ENCODE assay signal across 21 mouse cellular contexts in the genomic region with DNA sequence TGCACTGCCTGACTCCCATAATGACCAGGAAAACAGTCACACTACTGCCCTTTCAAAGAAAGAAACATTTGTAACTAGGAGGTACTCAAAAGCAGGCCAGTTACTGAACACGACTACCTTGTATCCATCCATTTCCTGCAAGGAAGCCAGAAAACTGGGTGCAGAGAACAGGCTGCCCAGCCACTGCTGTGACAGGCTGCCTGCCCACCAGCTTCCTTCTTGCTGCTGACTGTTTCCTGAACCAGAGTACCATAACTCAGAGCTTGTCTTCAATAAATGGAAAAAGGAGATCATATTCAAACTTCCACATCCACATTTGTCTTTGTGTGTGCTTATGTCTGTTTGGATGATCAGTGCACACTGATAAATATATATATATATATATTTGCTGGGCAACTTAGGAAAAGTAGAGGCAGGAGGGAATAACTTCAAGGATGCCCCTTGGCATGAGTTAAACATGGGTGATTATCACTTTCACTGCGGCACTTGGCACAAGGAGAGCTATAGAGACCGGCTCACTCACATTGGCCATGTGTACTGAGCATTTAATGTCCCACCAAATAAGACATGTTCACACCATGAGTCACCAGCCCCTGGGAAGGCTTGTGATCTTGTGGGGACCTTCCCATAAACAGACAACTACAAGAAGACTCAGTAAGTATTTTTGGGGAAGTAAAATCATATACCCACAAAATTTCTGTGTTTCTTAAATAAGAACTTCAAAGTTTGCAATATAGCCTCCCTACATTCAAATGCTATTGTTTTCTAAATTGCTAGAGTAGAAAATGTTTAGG.
DNase-seq lines count a peak whose midpoint lies in the region; ATAC-seq and TF ChIP-seq lines count a peak whose summit lies in the region.
"Had no signal": no experiment of that assay in that cellular context is flagged by ENCODE, and none has a peak within 500 bp of the region (broad histone marks: within the 10 kb centered on the region; RNA-seq: fewer than 3 reads in every experiment).

No protein-coding gene starts in this region.

- no peak overlapping the region for H3K4me3 ChIP-seq in intestine, embryonic 14.5 days (ENCODE audit: low read depth, low read length)
- no peak overlapping the region for H3K4me3 ChIP-seq in intestine, postnatal 0 days (ENCODE audit: low read depth, low read length)
- H3K4me3 ChIP-seq in bone marrow macrophage, adult 2 months (ENCODE audit: insufficient read depth, low read length): no peak overlapping the region
- no peak overlapping the region for H3K4me3 ChIP-seq in macrophage (ENCODE audit: inconsistent target)
- H3K4me3 ChIP-seq in forebrain, embryonic 12.5 days (replicated peaks): no peak overlapping the region
- H3K4me3 ChIP-seq: embryonic facial prominence, embryonic 13.5 days; forebrain, embryonic 13.5 days; gastrocnemius, adult 2 months; hindbrain, embryonic 10.5 days had no signal

- ATAC-seq in intestine, embryonic 14.5 days (replicated peaks; ENCODE audit: low FRiP score, low TSS enrichment, low read depth): no peak
- ATAC-seq in intestine, postnatal 0 days: no peak
- ATAC-seq in forebrain, embryonic 12.5 days (ENCODE audit: low FRiP score): no peak
- no peak for ATAC-seq in megakaryocyte, adult 5-6 weeks (ENCODE audit: poor library complexity, severe bottlenecking)
- ATAC-seq: forebrain, embryonic 13.5 days had no signal

- no peak overlapping the region for H3K9ac ChIP-seq in intestine, embryonic 14.5 days (ENCODE audit: low read length)
- H3K9ac ChIP-seq in intestine, postnatal 0 days (ENCODE audit: low read depth, low read length): no peak overlapping the region
- no peak overlapping the region for H3K9ac ChIP-seq in forebrain, embryonic 12.5 days
- H3K9ac ChIP-seq: embryonic facial prominence, embryonic 13.5 days; forebrain, embryonic 13.5 days; hindbrain, embryonic 14.5 days had no signal

- no peaks in the 10 kb centered on the region for H3K4me1 ChIP-seq in intestine, embryonic 14.5 days (replicated peaks; ENCODE audit: control insufficient read depth, insufficient read depth, low read length)
- H3K4me1 ChIP-seq in intestine, postnatal 0 days (replicated peaks; ENCODE audit: control insufficient read depth, insufficient read depth, low read length): no peaks in the 10 kb centered on the region
- peaks cover 10% of the 10 kb centered on the region for H3K4me1 ChIP-seq in bone marrow macrophage, adult 2 months (ENCODE audit: control insufficient read depth, insufficient read depth, low read length)
- peaks cover 5% of the 10 kb centered on the region; the same call in 1 of the 2 replicates for H3K4me1 ChIP-seq in forebrain, embryonic 12.5 days
- H3K4me1 ChIP-seq: embryonic facial prominence, embryonic 13.5 days had no signal

- H3K36me3 ChIP-seq in intestine, embryonic 14.5 days (ENCODE audit: control insufficient read depth, insufficient read depth, low read length): no peaks in the 10 kb centered on the region
- peaks cover 5% of the 10 kb centered on the region; the same call in 1 of the 2 replicates for H3K36me3 ChIP-seq in intestine, postnatal 0 days (ENCODE audit: control insufficient read depth, insufficient read depth)
- H3K36me3 ChIP-seq in macrophage (ENCODE audit: inconsistent target): peaks cover 14% of the 10 kb centered on the region; the same call in 1 of the 2 replicates
- no peaks in the 10 kb centered on the region for H3K36me3 ChIP-seq in forebrain, embryonic 12.5 days (replicated peaks)
- H3K36me3 ChIP-seq: embryonic facial prominence, embryonic 13.5 days; G1E; hindbrain, embryonic 10.5 days had no signal

- H3K27me3 ChIP-seq in intestine, embryonic 14.5 days (replicated peaks; ENCODE audit: control insufficient read depth, insufficient read depth, low read length): no peaks in the 10 kb centered on the region
- no peaks in the 10 kb centered on the region for H3K27me3 ChIP-seq in intestine, postnatal 0 days (replicated peaks; ENCODE audit: control insufficient read depth, insufficient read depth, low read length)
- no peaks in the 10 kb centered on the region for H3K27me3 ChIP-seq in forebrain, embryonic 12.5 days
- H3K27me3 ChIP-seq: embryonic facial prominence, embryonic 13.5 days; forebrain, embryonic 13.5 days had no signal

- H3K9me3 ChIP-seq in intestine, embryonic 14.5 days (ENCODE audit: control insufficient read depth, low read length): no peaks in the 10 kb centered on the region
- H3K9me3 ChIP-seq in intestine, postnatal 0 days (ENCODE audit: control insufficient read depth): no peaks in the 10 kb centered on the region
- H3K9me3 ChIP-seq in forebrain, embryonic 12.5 days: no peaks in the 10 kb centered on the region
- H3K9me3 ChIP-seq: embryonic facial prominence, embryonic 13.5 days; forebrain, embryonic 13.5 days; hindbrain, embryonic 10.5 days had no signal

- H3K4me2 ChIP-seq in intestine, embryonic 14.5 days (ENCODE audit: low read length): no peak overlapping the region
- no peak overlapping the region for H3K4me2 ChIP-seq in intestine, postnatal 0 days (replicated peaks; ENCODE audit: low read depth)
- no peak overlapping the region for H3K4me2 ChIP-seq in forebrain, embryonic 12.5 days
- H3K4me2 ChIP-seq: embryonic facial prominence, embryonic 13.5 days; forebrain, embryonic 13.5 days; hindbrain, embryonic 14.5 days had no signal

- no peak for TF ChIP-seq POLR2A in bone marrow macrophage, adult 2 months (IDR thresholded peaks at IDR 0.05; ENCODE audit: borderline replicate concordance, low read depth, low read length)

- H3K27ac ChIP-seq in intestine, embryonic 14.5 days (ENCODE audit: low read depth): no peak overlapping the region
- H3K27ac ChIP-seq in intestine, postnatal 0 days (ENCODE audit: low read depth, low read length): no peak overlapping the region
- H3K27ac ChIP-seq in bone marrow macrophage, adult 2 months (ENCODE audit: insufficient read depth, low read depth, low read length): peak overlapping the region; percentile 89
- H3K27ac ChIP-seq in macrophage: peak overlapping the region; percentile 57
- no peak overlapping the region for H3K27ac ChIP-seq in forebrain, embryonic 12.5 days
- H3K27ac ChIP-seq: embryonic facial prominence, embryonic 13.5 days; forebrain, embryonic 13.5 days; gastrocnemius, adult 2 months; hindbrain, embryonic 10.5 days; hindbrain, embryonic 14.5 days had no signal

- DNase-seq in intestine, embryonic 14.5 days (ENCODE audit: low spot score): peak; percentile 15
- peak; percentile 62 for DNase-seq in 416B (ENCODE audit: low read depth)
- DNase-seq: adrenal gland, adult 8-10 months; adrenal gland, postnatal 36 days; cerebellum, adult 11 months; cerebellum, adult 8-10 months; cerebellum, postnatal 14 days; gastrocnemius, adult 2 months; gastrocnemius, postnatal 25 days; heart, adult 11 months; heart, postnatal 10 days had no signal

- H3K79me2 ChIP-seq in macrophage (ENCODE audit: inconsistent target): no peaks in the 10 kb centered on the region

- TF ChIP-seq CTCF in intestine, postnatal 0 days (IDR thresholded peaks at IDR 0.05; ENCODE audit: low read depth): no peak
- TF ChIP-seq CTCF in bone marrow macrophage, adult 2 months (IDR thresholded peaks at IDR 0.05; ENCODE audit: low read depth, low read length): no peak

- 77% methylated on average over 3 of the region's 3 CpGs for WGBS in intestine, embryonic 14.5 days
- WGBS in intestine, postnatal 0 days: 79% methylated on average over 3 of the region's 3 CpGs
- WGBS in macrophage (ENCODE audit: missing documents): 54% methylated on average over 3 of the region's 3 CpGs
- 96% methylated on average over 3 of the region's 3 CpGs for WGBS in forebrain, embryonic 12.5 days

Comparison
In these comparisons a context has a peak if more than half of its experiments do, and no peak if none do; other contexts are left out.
1. H3K27ac ChIP-seq: peak in bone marrow macrophage, adult 2 months (single experiment) and macrophage (single experiment); none in intestine, embryonic 14.5 days (single experiment), intestine, postnatal 0 days (single experiment) and forebrain, embryonic 12.5 days (single experiment).